Mouse (Mus musculus): ENCODE data around the gene Npr3. TPM values are rescaled to one million over a fixed set of nuclear protein-coding genes. Genes with fewer than 3 reads are reported as not detected.

Gene Npr3
- 9.1 and 9.9 TPM in 2 replicates for polyA plus RNA-seq (2015; fragmentation: Nextera tagmentation; extraction: Ambion mirVana)

DNA sequence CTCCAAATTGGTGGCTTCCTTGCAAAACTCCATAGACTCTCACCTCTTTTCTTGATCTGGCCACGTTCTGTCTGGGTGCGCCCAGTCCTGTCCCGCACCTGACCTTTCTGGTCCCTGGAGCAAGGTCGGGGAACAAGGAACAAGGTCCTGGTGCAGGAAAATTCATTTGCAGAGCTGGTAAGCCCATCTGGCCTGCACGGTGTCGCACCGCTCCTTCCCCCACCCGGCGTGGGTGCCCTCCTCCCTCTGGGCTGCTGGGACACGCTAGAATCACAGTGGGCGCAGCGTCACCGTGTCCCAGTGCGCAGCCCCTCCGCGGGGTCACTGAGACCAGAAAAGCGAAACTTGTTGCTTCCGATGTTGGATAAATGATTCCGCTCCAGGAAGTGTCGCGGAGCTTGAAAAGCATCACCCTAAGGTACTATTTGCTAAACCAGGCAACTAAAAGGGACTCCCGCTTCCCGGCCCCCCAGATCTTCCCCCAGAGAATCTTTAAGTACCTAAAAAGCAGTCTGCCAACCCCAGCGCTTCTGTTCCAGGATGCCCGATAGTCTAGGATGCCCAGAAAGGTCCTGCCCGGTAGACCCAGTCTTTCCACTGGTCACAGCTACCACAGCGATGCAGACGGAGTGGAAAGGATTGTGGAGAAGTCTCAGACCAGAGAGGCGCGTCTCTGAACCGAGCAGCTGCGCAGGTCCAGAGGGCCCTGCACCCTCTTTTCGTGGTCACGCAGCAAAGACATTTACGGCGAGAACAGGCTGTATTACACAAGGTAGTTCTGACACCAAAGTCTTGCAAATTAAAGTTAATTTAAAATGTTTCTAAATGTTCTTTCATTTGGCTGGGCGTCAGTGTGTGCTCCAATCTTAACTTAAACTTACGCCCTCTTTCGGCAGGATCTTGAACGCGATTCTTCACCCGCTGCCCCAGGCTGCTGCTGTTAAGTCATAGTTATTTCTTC lies at the start of gene Npr3:
TSS of gene Npr3 (minus strand) at position 717 of the 961 bp plus-strand sequence.
- under 1% methylated on average over 42 of the region's 42 CpGs for WGBS
- Histone ChIP-seq H3K27me3 (replicated peaks) (peaks cover 7% of the 10 kb centered on the region; the same call in 1 of the 2 replicates), H3K9me3 (no peaks in the 10 kb centered on the region), H3K36me3 (no peaks in the 10 kb centered on the region), H3K4me3 (peak within 1 kb of the TSS; percentile 75), H3K4me1 (peaks cover 29% of the 10 kb centered on the region), H3K4me2 (peak within 1 kb of the TSS; percentile 97), H3K27ac (replicated peaks) (peak within 1 kb of the TSS; percentile 88), H3K9ac (peak within 1 kb of the TSS; percentile 86)
- no peak for ATAC-seq (ENCODE audit: extremely low read depth, insufficient number of reproducible peaks, low FRiP score, low TSS enrichment)

GRCm38 (mm10) chr15:11956129-11956528 lies 49.0 kb upstream of the Npr3 start:
- Histone ChIP-seq H3K36me3 (no peaks in the 10 kb centered on the region), H3K27me3 (replicated peaks) (no peaks in the 10 kb centered on the region), H3K4me3 (no peak overlapping the region), H3K4me2 (no peak overlapping the region), H3K9ac (no peak overlapping the region), H3K27ac (replicated peaks) (no peak overlapping the region), H3K4me1 (0 out of 2 replicates have a peak, but pooled peaks cover 2% of the 10 kb centered on the region), H3K9me3 (no peaks in the 10 kb centered on the region)
- 59% methylated on average over 7 of the region's 7 CpGs for WGBS
- ATAC-seq (ENCODE audit: extremely low read depth, insufficient number of reproducible peaks, low FRiP score, low TSS enrichment), result no peak

GRCm38 (mm10) chr15:11954190-11954589 lies 47.1 kb upstream of the Npr3 start:
- no peaks in the 10 kb centered on the region for H3K36me3 ChIP-seq
- H3K4me2 ChIP-seq, result no peak overlapping the region
- no peak for ATAC-seq (ENCODE audit: extremely low read depth, insufficient number of reproducible peaks, low FRiP score, low TSS enrichment)
- H3K27me3 ChIP-seq (replicated peaks), result no peaks in the 10 kb centered on the region
- H3K4me3 ChIP-seq, result no peak overlapping the region
- H3K27ac ChIP-seq (replicated peaks), result no peak overlapping the region
- no peak overlapping the region for H3K9ac ChIP-seq
- WGBS, result 56% methylated on average over 4 of the region's 4 CpGs
- H3K9me3 ChIP-seq, result no peaks in the 10 kb centered on the region
- 0 out of 2 replicates have a peak, but pooled peaks cover 2% of the 10 kb centered on the region for H3K4me1 ChIP-seq

GRCm38 (mm10) chr15:11952159-11952558 lies 45.1 kb upstream of the Npr3 start:
- Histone ChIP-seq H3K4me1 (0 out of 2 replicates have a peak, but pooled peaks cover 2% of the 10 kb centered on the region), H3K4me2 (no peak overlapping the region), H3K9ac (no peak overlapping the region), H3K9me3 (no peaks in the 10 kb centered on the region), H3K4me3 (no peak overlapping the region), H3K27me3 (replicated peaks) (no peaks in the 10 kb centered on the region), H3K27ac (replicated peaks) (no peak overlapping the region), H3K36me3 (no peaks in the 10 kb centered on the region)
- WGBS, result 70% methylated on average over 3 of the region's 3 CpGs
- no peak for ATAC-seq (ENCODE audit: extremely low read depth, insufficient number of reproducible peaks, low FRiP score, low TSS enrichment)

- no peak overlapping the region for H3K27ac ChIP-seq (replicated peaks)
- no peak overlapping the region for H3K4me3 ChIP-seq
- H3K9ac ChIP-seq, result no peak overlapping the region
- no peaks in the 10 kb centered on the region for H3K36me3 ChIP-seq
- 91% methylated on average over 7 of the region's 7 CpGs for WGBS
- H3K4me2 ChIP-seq, result no peak overlapping the region
- 0 out of 2 replicates have a peak, but pooled peaks cover 1% of the 10 kb centered on the region for H3K4me1 ChIP-seq
- H3K9me3 ChIP-seq, result no peaks in the 10 kb centered on the region
- H3K27me3 ChIP-seq (replicated peaks), result no peaks in the 10 kb centered on the region
- ATAC-seq (ENCODE audit: extremely low read depth, insufficient number of reproducible peaks, low FRiP score, low TSS enrichment), result no peak
Measured at GRCm38 (mm10) chr15:11951181-11951580, 44.1 kb upstream of the Npr3 start.

DNA sequence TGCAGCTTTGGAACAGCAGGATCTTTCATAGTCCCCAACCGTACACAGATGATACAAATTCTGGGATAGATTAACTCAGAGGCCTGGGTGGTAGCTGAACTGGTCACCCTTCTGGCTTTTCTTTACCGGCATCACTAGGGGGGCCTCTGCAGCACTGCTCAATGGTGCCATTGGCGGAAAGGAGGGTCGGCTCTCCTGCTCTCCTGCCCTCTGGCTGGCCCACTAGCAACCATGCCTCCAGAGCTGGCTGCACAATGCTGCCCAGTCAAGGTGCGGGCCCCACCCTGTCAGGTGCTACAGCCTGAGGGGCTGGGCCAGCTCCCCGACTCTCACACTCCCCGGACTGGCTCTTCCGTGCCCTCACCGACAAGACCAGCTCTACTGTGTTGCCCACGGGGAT lies 43.1 kb upstream of the Npr3 start:
- no peak overlapping the region for H3K4me2 ChIP-seq

DNA sequence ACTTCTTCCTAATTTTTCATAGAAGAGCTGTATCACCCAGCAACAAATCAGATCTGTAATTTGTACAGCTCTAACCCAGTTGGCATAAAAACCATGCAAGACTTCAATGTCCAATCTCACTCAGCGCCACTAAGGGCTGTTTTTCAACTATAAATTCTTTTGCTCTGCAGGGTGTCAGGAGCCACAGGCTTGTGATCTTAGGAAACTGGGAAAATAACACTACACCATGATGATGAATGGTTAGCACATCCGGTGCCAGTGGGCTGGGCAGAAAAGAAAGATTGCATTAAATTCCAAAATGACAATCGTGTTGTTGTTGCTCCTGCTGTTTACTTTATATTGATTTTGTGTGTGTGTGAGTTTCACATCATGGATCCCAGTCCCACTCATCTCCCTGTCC lies 42.4 kb upstream of the Npr3 start:
- Histone ChIP-seq H3K27ac (replicated peaks) (no peak overlapping the region), H3K9me3 (no peaks in the 10 kb centered on the region), H3K4me1 (no peaks in the 10 kb centered on the region), H3K36me3 (no peaks in the 10 kb centered on the region), H3K4me3 (no peak overlapping the region), H3K27me3 (replicated peaks) (no peaks in the 10 kb centered on the region), H3K4me2 (no peak overlapping the region), H3K9ac (no peak overlapping the region)
- no peak for ATAC-seq (ENCODE audit: extremely low read depth, insufficient number of reproducible peaks, low FRiP score, low TSS enrichment)
- WGBS, result 79% methylated on average over 3 of the region's 3 CpGs

More for the DNA sequence above, 43.1 kb upstream of the Npr3 start:
- H3K9me3 ChIP-seq, result no peaks in the 10 kb centered on the region
- no peak for ATAC-seq (ENCODE audit: extremely low read depth, insufficient number of reproducible peaks, low FRiP score, low TSS enrichment)
- no peak overlapping the region for H3K4me3 ChIP-seq
- H3K27me3 ChIP-seq (replicated peaks), result no peaks in the 10 kb centered on the region
- H3K27ac ChIP-seq (replicated peaks), result no peak overlapping the region
- H3K9ac ChIP-seq, result no peak overlapping the region
- no peaks in the 10 kb centered on the region for H3K36me3 ChIP-seq
- 85% methylated on average over 10 of the region's 10 CpGs for WGBS
- no peaks in the 10 kb centered on the region for H3K4me1 ChIP-seq

DNA sequence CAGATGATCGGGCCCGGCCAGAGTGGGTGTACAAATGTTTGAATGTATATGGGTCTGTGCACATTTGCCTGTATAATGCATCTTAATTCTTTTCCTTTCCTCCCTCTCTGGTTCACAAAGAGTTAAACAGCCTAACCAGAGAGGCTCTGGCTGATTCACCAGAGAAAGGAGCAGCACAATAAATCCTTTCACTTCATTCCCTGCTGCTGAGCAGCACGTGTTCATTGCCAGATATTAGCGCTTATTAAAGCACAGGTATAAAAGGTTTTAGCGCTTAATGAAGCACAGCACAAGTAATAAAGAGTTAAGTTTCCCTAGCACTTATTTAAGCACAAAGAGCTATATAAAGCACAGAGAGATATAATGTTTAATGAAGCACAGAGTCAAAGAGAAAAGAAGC lies 33.8 kb upstream of the Npr3 start:
- H3K27ac ChIP-seq (replicated peaks), result no peak overlapping the region
- H3K36me3 ChIP-seq, result no peaks in the 10 kb centered on the region
- no peak overlapping the region for H3K4me3 ChIP-seq
- H3K27me3 ChIP-seq (replicated peaks), result no peaks in the 10 kb centered on the region
- no peaks in the 10 kb centered on the region for H3K4me1 ChIP-seq
- H3K4me2 ChIP-seq, result no peak overlapping the region
- WGBS, result 65% methylated on average over 5 of the region's 5 CpGs
- no peaks in the 10 kb centered on the region for H3K9me3 ChIP-seq
- ATAC-seq (ENCODE audit: extremely low read depth, insufficient number of reproducible peaks, low FRiP score, low TSS enrichment), result no peak
- no peak overlapping the region for H3K9ac ChIP-seq

DNA sequence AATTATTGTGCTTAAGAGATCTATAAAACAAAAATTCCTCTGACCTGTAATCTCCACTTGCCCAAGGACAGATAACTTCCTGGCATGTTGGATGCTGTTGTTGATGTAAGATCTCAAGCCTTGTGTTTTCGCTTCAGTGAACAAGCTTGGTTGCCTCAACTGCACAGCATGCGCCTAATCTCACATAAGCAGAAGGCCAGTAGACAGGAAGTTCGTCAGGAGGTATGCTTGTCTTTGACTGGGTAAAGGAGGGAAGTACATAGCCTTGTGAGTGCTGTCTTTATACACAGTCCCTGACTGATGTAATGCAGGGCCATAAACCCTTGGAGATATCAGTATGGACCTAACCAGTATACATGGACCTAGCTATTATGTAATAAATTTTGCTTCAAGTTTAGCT lies 20.7 kb upstream of the Npr3 start:
- Histone ChIP-seq H3K27ac (replicated peaks) (no peak overlapping the region), H3K4me1 (no peaks in the 10 kb centered on the region), H3K4me2 (no peak overlapping the region), H3K36me3 (no peaks in the 10 kb centered on the region), H3K9me3 (no peaks in the 10 kb centered on the region; the same call in 1 of the 2 replicates), H3K27me3 (replicated peaks) (no peaks in the 10 kb centered on the region), H3K9ac (no peak overlapping the region), H3K4me3 (no peak overlapping the region)
- 73% methylated on average over 3 of the region's 3 CpGs for WGBS
- ATAC-seq (ENCODE audit: extremely low read depth, insufficient number of reproducible peaks, low FRiP score, low TSS enrichment), result no peak

DNA sequence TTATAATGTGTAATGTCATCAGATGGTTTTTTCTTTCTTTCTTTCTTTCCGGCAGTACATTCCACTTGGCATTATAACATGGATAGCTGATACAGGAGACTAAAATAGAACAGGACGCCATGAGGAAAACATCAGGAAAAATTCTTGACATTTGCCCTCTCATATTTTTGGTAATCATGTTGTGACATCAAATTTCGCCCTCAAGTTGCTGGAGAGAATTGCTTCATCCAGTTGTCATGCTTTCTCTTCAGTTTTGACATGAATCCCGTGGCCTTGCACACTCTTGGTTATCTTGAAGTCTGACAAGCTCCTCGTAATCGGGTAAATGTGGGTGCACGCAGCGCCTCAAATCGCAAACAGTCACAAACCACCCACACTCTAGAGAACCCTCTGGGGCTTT lies 7.0 kb upstream of the Npr3 start:
- Histone ChIP-seq H3K9me3 (0 out of 2 replicates have a peak, but pooled peaks cover 3% of the 10 kb centered on the region), H3K27ac (replicated peaks) (no peak overlapping the region), H3K36me3 (no peaks in the 10 kb centered on the region), H3K4me1 (peaks cover 5% of the 10 kb centered on the region), H3K27me3 (replicated peaks) (no peaks in the 10 kb centered on the region), H3K4me3 (no peak overlapping the region), H3K4me2 (no peak overlapping the region), H3K9ac (no peak overlapping the region)
- ATAC-seq (ENCODE audit: extremely low read depth, insufficient number of reproducible peaks, low FRiP score, low TSS enrichment), result no peak
- 51% methylated on average over 9 of the region's 9 CpGs for WGBS

DNA sequence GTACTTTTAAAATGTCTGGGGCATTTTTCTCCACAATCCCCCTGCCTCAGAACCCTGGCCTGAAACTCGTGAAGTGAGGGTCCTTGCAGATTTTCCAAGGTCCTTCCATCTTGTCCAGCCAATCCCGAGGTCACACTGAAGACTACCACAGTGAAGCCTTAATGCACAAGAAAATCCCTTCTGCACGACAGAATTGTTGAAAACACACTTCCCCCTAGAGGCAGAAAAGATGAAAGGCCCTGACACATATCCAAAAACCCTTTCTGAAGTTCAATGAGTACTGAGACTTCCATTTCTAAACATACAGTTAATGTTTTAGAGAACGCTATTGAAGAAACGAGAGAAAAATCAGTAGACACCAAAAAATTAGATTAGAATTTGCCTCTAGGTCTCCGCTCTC lies 2.8 kb upstream of the Npr3 start:
- H3K36me3 ChIP-seq, result no peaks in the 10 kb centered on the region
- no peaks in the 10 kb centered on the region for H3K9me3 ChIP-seq
- no peak overlapping the region for H3K9ac ChIP-seq
- ATAC-seq (ENCODE audit: extremely low read depth, insufficient number of reproducible peaks, low FRiP score, low TSS enrichment), result no peak
- 36% methylated on average over 6 of the region's 6 CpGs for WGBS
- H3K4me1 ChIP-seq, result peaks cover 18% of the 10 kb centered on the region
- H3K27ac ChIP-seq (replicated peaks), result no peak overlapping the region
- H3K27me3 ChIP-seq (replicated peaks), result no peaks in the 10 kb centered on the region
- no peak overlapping the region for H3K4me2 ChIP-seq
- H3K4me3 ChIP-seq, result no peak overlapping the region

All from heart, embryonic 13.5 days (tissue).